Mouse (Mus musculus) kidney, embryonic 14.5 days (tissue): ENCODE data around the gene Bcor. TPM values are rescaled to one million over a fixed set of nuclear protein-coding genes. Genes with fewer than 3 reads are reported as not detected.

Source experiments
- ATAC-seq: fragments of 200-750 bp; cut with Nextera tagmentation; 2 replicates; pipeline ENCODE4 v1.8.0; 2017; ENCODE audit warnings: moderate number of reproducible peaks, mild to moderate bottlenecking, moderate TSS enrichment, moderate library complexity; ENCODE audit not compliant: low FRiP score, low TSS enrichment
- H3K27ac ChIP-seq: fragments of 300-500 bp; sonication (generic); 2 replicates; pipeline ENCODE4 v1.5.1; 2014; ENCODE audit warnings: low read depth, mild to moderate bottlenecking, low read length, moderate library complexity, mixed read lengths
- H3K27me3 ChIP-seq: fragments of 300-500 bp; sonication (generic); 2 replicates; pipeline ENCODE4 v1.6.1; 2014; ENCODE audit warnings: mild to moderate bottlenecking, low read length; ENCODE audit not compliant: control insufficient read depth, insufficient read depth
- H3K36me3 ChIP-seq: fragments of 300-500 bp; sonication (generic); 2 replicates; pipeline ENCODE4 v1.6.1; 2014; ENCODE audit warnings: low read length, mixed read lengths; ENCODE audit not compliant: control insufficient read depth, insufficient read depth
- H3K4me1 ChIP-seq: fragments of 300-500 bp; sonication (generic); 2 replicates; pipeline ENCODE4 v1.6.1; 2014; ENCODE audit warnings: low read length, mixed read lengths; ENCODE audit not compliant: control insufficient read depth, insufficient read depth
- H3K4me2 ChIP-seq: fragments of 300-500 bp; sonication (generic); replicated peaks from 2 replicates; pipeline ENCODE4 v1.6.1; 2014; ENCODE audit warnings: low read depth, mild to moderate bottlenecking, low read length
- H3K4me3 ChIP-seq: fragments of 300-500 bp; sonication (generic); 2 replicates; pipeline ENCODE4 v1.5.1; 2014; ENCODE audit warnings: mild to moderate bottlenecking, low read length
- H3K9ac ChIP-seq: fragments of 300-500 bp; sonication (generic); 2 replicates; pipeline ENCODE4 v1.6.1; 2014; ENCODE audit warnings: low read depth, mild to moderate bottlenecking, low read length, moderate library complexity
- H3K9me3 ChIP-seq: fragments of 300-500 bp; sonication (generic); 2 replicates; pipeline ENCODE4 v1.6.1; 2016; ENCODE audit warnings: low read length; ENCODE audit not compliant: control insufficient read depth
- WGBS: fragments of 180-500 bp; shearing (Covaris S2); extraction: QIAGEN DNeasy Blood & Tissue Kit; methylation state at CpG from one replicate; pipeline ENCODE4 v1.1.7; 2014; 5-methylcytosine and 5-hydroxymethylcytosine counted together
- polyA plus RNA-seq: library from polyadenylated mRNA; unstranded; fragments of >200 nt; fragmentation: Nextera tagmentation; extraction: Ambion mirVana; gene quantifications from 2 replicates; pipeline ENCODE4 v1.2.1, GENCODE M21; 2014

Bcor gene
- polyA plus RNA-seq, 1 experiment from 2014 or later: 24.1 TPM

GRCm38 (mm10) chrX:12072721-12073120 is 87.4 kb downstream of the Bcor start:
- Histone ChIP-seq H3K4me1 (peaks cover 46% of the 10 kb centered on the region), H3K4me2 (no peak overlapping the region), H3K27me3 (peaks cover 19% of the 10 kb centered on the region; the same call in 1 of the 2 replicates), H3K9ac (no peak overlapping the region), H3K9me3 (no peaks in the 10 kb centered on the region), H3K4me3 (no peak overlapping the region), H3K27ac (no peak overlapping the region), H3K36me3 (no peaks in the 10 kb centered on the region)
- no peak for ATAC-seq
- WGBS: 19% methylated on average over 6 of the region's 6 CpGs

GRCm38 (mm10) chrX:12068978-12069724 is 91.0 kb downstream of the Bcor start:
- peak; percentile 51; the same call in 1 of the 2 replicates for ATAC-seq
- H3K36me3 ChIP-seq: no peaks in the 10 kb centered on the region
- no peak overlapping the region for H3K9ac ChIP-seq
- peaks cover 68% of the 10 kb centered on the region for H3K4me1 ChIP-seq
- H3K9me3 ChIP-seq: no peaks in the 10 kb centered on the region
- no peak overlapping the region for H3K4me3 ChIP-seq
- H3K27me3 ChIP-seq: peaks cover 11% of the 10 kb centered on the region
- 3% methylated on average over 26 of the region's 26 CpGs for WGBS
- H3K27ac ChIP-seq: no peak overlapping the region
- H3K4me2 ChIP-seq: peak overlapping the region; percentile 21

- Histone ChIP-seq H3K36me3 (no peaks in the 10 kb centered on the region), H3K4me1 (peaks cover 73% of the 10 kb centered on the region), H3K4me3 (no peak overlapping the region), H3K4me2 (no peak overlapping the region), H3K9me3 (no peaks in the 10 kb centered on the region), H3K27me3 (peaks cover 11% of the 10 kb centered on the region), H3K27ac (no peak overlapping the region), H3K9ac (no peak overlapping the region)
- WGBS: 13% methylated on average over 18 of the region's 18 CpGs
- ATAC-seq: no peak
These were observed 92.2 kb downstream of the Bcor start for GRCm38 (mm10) chrX:12067851-12068510.

GRCm38 (mm10) chrX:12067031-12067430 is 93.1 kb downstream of the Bcor start:
- Histone ChIP-seq H3K9ac (0 out of 2 replicates have a peak overlapping the region, but pooled peaks have one; percentile 18), H3K36me3 (no peaks in the 10 kb centered on the region), H3K4me2 (peak overlapping the region; percentile 21), H3K27ac (no peak overlapping the region), H3K9me3 (no peaks in the 10 kb centered on the region), H3K4me1 (peaks cover 74% of the 10 kb centered on the region), H3K4me3 (no peak overlapping the region), H3K27me3 (peaks cover 11% of the 10 kb centered on the region)
- 8% methylated on average over 6 of the region's 6 CpGs for WGBS
- ATAC-seq: 0 out of 2 replicates have a peak, but pooled peaks have one; percentile 10

GRCm38 (mm10) chrX:12065782-12066181 is 94.4 kb downstream of the Bcor start:
- WGBS: 39% methylated on average over 9 of the region's 9 CpGs
- peaks cover 73% of the 10 kb centered on the region for H3K4me1 ChIP-seq

GRCm38 (mm10) chrX:12062932-12063260 is 97.3 kb downstream of the Bcor start:
- no peak overlapping the region for H3K4me3 ChIP-seq
- peaks cover 52% of the 10 kb centered on the region for H3K4me1 ChIP-seq
- no peak overlapping the region for H3K9ac ChIP-seq
- 0 out of 2 replicates have a peak overlapping the region, but pooled peaks have one; percentile 17 for H3K27ac ChIP-seq
- peaks cover 11% of the 10 kb centered on the region for H3K36me3 ChIP-seq
- H3K4me2 ChIP-seq: no peak overlapping the region
- ATAC-seq: no peak
- WGBS: 20% methylated on average over 6 of the region's 6 CpGs
- peaks cover 6% of the 10 kb centered on the region for H3K27me3 ChIP-seq
- H3K9me3 ChIP-seq: no peaks in the 10 kb centered on the region

More at GRCm38 (mm10) chrX:12065782-12066181, 94.4 kb downstream of the Bcor start:
- Histone ChIP-seq H3K27ac (no peak overlapping the region), H3K27me3 (peaks cover 11% of the 10 kb centered on the region), H3K4me3 (no peak overlapping the region), H3K36me3 (no peaks in the 10 kb centered on the region), H3K9me3 (no peaks in the 10 kb centered on the region), H3K9ac (no peak overlapping the region), H3K4me2 (no peak overlapping the region)
- no peak for ATAC-seq

- H3K9me3 ChIP-seq: no peaks in the 10 kb centered on the region
- 0 out of 2 replicates have a peak overlapping the region, but pooled peaks have one; percentile 17 for H3K27ac ChIP-seq
- peaks cover 6% of the 10 kb centered on the region for H3K27me3 ChIP-seq
- H3K4me1 ChIP-seq: peaks cover 48% of the 10 kb centered on the region
- H3K4me2 ChIP-seq: no peak overlapping the region; the same call in 1 of the 2 replicates
- 15% methylated on average over 24 of the region's 24 CpGs for whole genome bisulfite sequencing
- H3K9ac ChIP-seq: no peak overlapping the region
- H3K36me3 ChIP-seq: peaks cover 17% of the 10 kb centered on the region
- H3K4me3 ChIP-seq: no peak overlapping the region
- peak; percentile 63; the same call in 1 of the 2 replicates for ATAC-seq
These were observed 97.8 kb downstream of the Bcor start for GRCm38 (mm10) chrX:12062121-12062931.

GRCm38 (mm10) chrX:12060848-12061247 is 99.3 kb downstream of the Bcor start:
- Histone ChIP-seq H3K36me3 (peaks cover 29% of the 10 kb centered on the region), H3K4me2 (no peak overlapping the region), H3K4me1 (peaks cover 35% of the 10 kb centered on the region), H3K4me3 (no peak overlapping the region), H3K27me3 (no peaks in the 10 kb centered on the region; the same call in 1 of the 2 replicates), H3K9ac (no peak overlapping the region), H3K27ac (no peak overlapping the region), H3K9me3 (no peaks in the 10 kb centered on the region)
- ATAC-seq: no peak
- 62% methylated on average over 3 of the region's 3 CpGs for WGBS
